Mouse (Mus musculus) adrenal gland, postnatal 25 days (tissue): ENCODE results near the gene Pear1. TPM values are rescaled to one million over a fixed set of nuclear protein-coding genes. Genes with fewer than 3 reads are reported as not detected.

Experiments used
- DNase-seq: peaks from one replicate; pipeline ENCODE4 v3.0.0; 2021; ENCODE audit warnings: mixed read lengths
- total RNA-seq: library from RNA; stranded (reverse); gene quantifications from 2 replicates; pipeline ENCODE4 v1.2.3, GENCODE M21; 2021

The Pear1 gene
- total RNA-seq, 1 experiment from 2014 or later = 23.0 TPM

- DNase-seq = no peak
Measured at GRCm38 (mm10) chr3:87726191-87726590, 97.9 kb downstream of the Pear1 start.

GRCm38 (mm10) chr3:87725396-87726160, 98.5 kb downstream of the Pear1 start:
- DNase-seq = no peak

DNA sequence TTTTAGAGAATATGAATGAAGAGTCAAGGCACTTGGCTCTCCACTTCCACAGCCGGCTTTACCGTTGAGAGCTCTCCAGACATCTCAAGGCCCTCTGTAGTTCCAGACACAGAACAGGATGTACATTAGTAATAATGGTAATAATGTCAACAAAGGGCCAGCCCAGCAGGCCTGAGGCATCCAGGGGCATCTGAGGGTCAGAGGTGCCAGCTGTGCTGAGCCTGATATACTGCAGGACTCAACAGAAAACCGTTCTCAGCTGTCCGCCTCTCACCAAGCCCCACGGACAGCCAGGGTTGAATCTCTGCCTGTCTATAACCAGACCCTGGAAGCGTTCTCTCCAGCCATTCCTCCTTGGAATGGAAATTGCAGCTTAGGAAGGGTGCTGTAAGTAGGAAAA, 99.5 kb downstream of the Pear1 start:
- no peak for DNase-seq

DNA sequence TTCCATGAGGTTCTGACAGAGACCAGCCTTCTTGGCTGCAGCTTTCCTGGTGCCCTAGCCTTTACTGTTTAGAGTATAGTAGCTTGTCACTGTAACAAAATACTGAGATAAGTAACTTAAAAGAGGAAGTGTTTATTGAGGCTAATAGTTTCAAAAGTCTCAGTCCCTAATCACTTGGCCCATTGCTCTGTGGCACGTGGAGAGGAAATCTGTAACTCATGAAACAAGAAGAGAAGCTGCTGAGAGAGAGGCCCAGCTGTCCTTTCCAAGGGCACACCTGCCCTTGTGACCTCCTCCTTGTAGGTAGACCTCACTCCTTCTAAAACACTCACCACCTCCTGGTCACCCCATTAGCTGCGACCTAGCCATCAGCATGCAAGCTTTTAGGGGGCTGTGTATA, 105.6 kb downstream of the Pear1 start:
- no peak for DNase-seq

Other genes starting within 250 kb of the Pear1 start
- gene Arhgef11, start 206.7 kb downstream of the Pear1 start, total RNA-seq = 40.4 and 44.2 TPM in 2 replicates
- gene Lrrc71, start 75.7 kb downstream of the Pear1 start, total RNA-seq = 0.94 TPM in 1 of 2 replicates, not detected in the other
- gene Ntrk1, start 29.1 kb downstream of the Pear1 start, total RNA-seq = 0.95 and 3.7 TPM in 2 replicates
- gene Insrr, start 27.4 kb downstream of the Pear1 start, total RNA-seq = 0.81 and 1.0 TPM in 2 replicates
- gene Sh2d2a, start 22.4 kb upstream of the Pear1 start, total RNA-seq = 0.15 TPM in 1 of 2 replicates, not detected in the other
- 55.3 and 56.1 TPM in 2 replicates for gene Prcc, start 61.3 kb upstream of the Pear1 start, total RNA-seq
- 173 and 198 TPM in 2 replicates for gene Hdgf, start 82.0 kb upstream of the Pear1 start, total RNA-seq
- 113 and 156 TPM in 2 replicates for gene Mrpl24, start 95.2 kb upstream of the Pear1 start, total RNA-seq
- gene Isg20l2, start 106.0 kb upstream of the Pear1 start, total RNA-seq = 22.7 and 22.8 TPM in 2 replicates
- gene Rrnad1, start 106.4 kb upstream of the Pear1 start, total RNA-seq = 17.9 and 24.1 TPM in 2 replicates
- gene Crabp2, start 124.4 kb upstream of the Pear1 start, total RNA-seq = not detected in 2 replicates
- 8.7 and 9.3 TPM in 2 replicates for gene Nes, start 146.8 kb upstream of the Pear1 start, total RNA-seq
- gene Bcan, start 175.9 kb upstream of the Pear1 start, total RNA-seq = 62.8 and 74.9 TPM in 2 replicates
- gene Hapln2, start 203.3 kb upstream of the Pear1 start, total RNA-seq = not detected in 2 replicates
- gene Gpatch4, start 218.8 kb upstream of the Pear1 start, total RNA-seq = 14.1 and 23.4 TPM in 2 replicates
- 126 and 140 TPM in 2 replicates for gene Naxe, start 234.2 kb upstream of the Pear1 start, total RNA-seq